Mouse (Mus musculus) liver, adult 2 months (tissue): ENCODE data around the gene Gemin5. TPM values are rescaled to one million over a fixed set of nuclear protein-coding genes. Genes with fewer than 3 reads are reported as not detected.
"Not testable (repeated sequence)": the region's sequence is repeated elsewhere in the genome, so short reads cannot be mapped to it uniquely, and the experiment has no call there.

Experiments
- DNase-seq: peaks from one replicate; pipeline ENCODE4 v3.0.0-alpha.2; 2011; ENCODE audit warnings: low read depth, low spot score; ENCODE audit errors: extremely low read depth
- H3K27ac ChIP-seq: fragments of 200-500 bp; replicated peaks from 2 replicates; pipeline ENCODE4 v1.5.1; 2012; ENCODE audit warnings: low read depth, mild to moderate bottlenecking, control low read depth, inconsistent platforms, low read length; ENCODE audit not compliant: insufficient read depth
- H3K27me3 ChIP-seq: fragments of 200-500 bp; 2 replicates; pipeline ENCODE4 v1.6.1; 2012; ENCODE audit warnings: mild to moderate bottlenecking, moderate library complexity, low read length, inconsistent platforms; ENCODE audit not compliant: control insufficient read depth, insufficient read depth
- H3K36me3 ChIP-seq: fragments of 200-500 bp; 2 replicates; pipeline ENCODE4 v1.6.1; 2012; ENCODE audit warnings: low read length, inconsistent platforms; ENCODE audit not compliant: control insufficient read depth, insufficient read depth
- H3K4me1 ChIP-seq: fragments of 200-500 bp; 2 replicates; pipeline ENCODE4 v1.6.1; 2011; ENCODE audit warnings: low read length; ENCODE audit not compliant: control insufficient read depth, insufficient read depth
- H3K4me3 ChIP-seq: fragments of 200-500 bp; 2 replicates; pipeline ENCODE4 v1.5.1; 2011; ENCODE audit warnings: low read depth, mild to moderate bottlenecking, control low read depth, low read length, moderate library complexity; ENCODE audit not compliant: insufficient read depth
- H3K79me2 ChIP-seq: fragments of 200-500 bp; 2 replicates; pipeline ENCODE4 v1.6.1; 2012; ENCODE audit warnings: inconsistent platforms, mild to moderate bottlenecking, low read length, moderate library complexity; ENCODE audit not compliant: control insufficient read depth, insufficient read depth
- H3K9ac ChIP-seq: fragments of 200-500 bp; 2 replicates; pipeline ENCODE4 v1.6.1; 2012; ENCODE audit warnings: low read depth, mild to moderate bottlenecking, control low read depth, inconsistent platforms, low read length
- CTCF ChIP-seq: fragments of 200-500 bp; IDR thresholded peaks from 2 replicates; pipeline ENCODE4 v1.5.1; 2011; ENCODE audit warnings: low read depth, low read length, control low read depth
- POLR2A ChIP-seq: fragments of 200-500 bp; IDR thresholded peaks from 2 replicates; pipeline ENCODE4 v1.6.1; 2011; ENCODE audit warnings: low read length, control low read depth; ENCODE audit not compliant: insufficient read depth; ENCODE audit errors: extremely low read depth
- WGBS: fragments of 180-500 bp; shearing (Covaris S2); methylation state at CpG from one replicate; pipeline ENCODE4 v1.1.7; 2018; 5-methylcytosine and 5-hydroxymethylcytosine counted together
- polyA plus RNA-seq: library from polyadenylated mRNA; depleted of rRNA; stranded (reverse); fragments of >200 nt; gene quantifications from 2 replicates; pipeline ENCODE4 v1.2.3, GENCODE M21; 2012
- total RNA-seq: library from RNA; depleted of rRNA; stranded (reverse); fragments of >200 nt; gene quantifications from 2 replicates; pipeline ENCODE4 v1.2.3, GENCODE M21; 2014

Gemin5 gene
- total and polyA plus RNA-seq, 2 experiments, result 3.5 to 4.8 TPM

GRCm38 (mm10) chr11:58200226-58200625 is 31.9 kb upstream of the Gemin5 start:
- Histone ChIP-seq H3K27ac (no peak overlapping the region; the same call in 1 of the 2 replicates), H3K4me1 (peaks cover 13% of the 10 kb centered on the region), H3K27me3 (no peaks in the 10 kb centered on the region), H3K4me3 (peak overlapping the region; percentile 70), H3K9ac (peak overlapping the region; percentile 71), H3K36me3 (peaks cover 12% of the 10 kb centered on the region; the same call in 1 of the 2 replicates), H3K79me2 (peaks cover 4% of the 10 kb centered on the region; the same call in 1 of the 2 replicates)
- TF ChIP-seq CTCF, result no peak
- no peak for TF ChIP-seq POLR2A
- 19% methylated on average over 4 of the region's 4 CpGs for WGBS
- DNase-seq, result no peak

GRCm38 (mm10) chr11:58199229-58200037 is 31.1 kb upstream of the Gemin5 start, which contains the start of the genes Igtp and Irgm2:
Gene Igtp (plus strand): TSS chr11:58199556.
Gene Irgm2 (plus strand): TSS chr11:58199618.
- WGBS, result 1% methylated on average over 14 of the region's 15 CpGs

GRCm38 (mm10) chr11:58198663-58199062 is 30.3 kb upstream of the Gemin5 start:
- H3K79me2 ChIP-seq, result peaks cover 4% of the 10 kb centered on the region; the same call in 1 of the 2 replicates
- no peak overlapping the region for H3K9ac ChIP-seq
- peaks cover 13% of the 10 kb centered on the region for H3K4me1 ChIP-seq
- peaks cover 2% of the 10 kb centered on the region; the same call in 1 of the 2 replicates for H3K36me3 ChIP-seq
- H3K27ac ChIP-seq, result no peak overlapping the region
- H3K4me3 ChIP-seq, result no peak overlapping the region
- WGBS, result 75% methylated on average over 4 of the region's 4 CpGs
- DNase-seq, result no peak
- TF ChIP-seq POLR2A (no peak), CTCF (no peak)
- no peaks in the 10 kb centered on the region for H3K27me3 ChIP-seq

More at GRCm38 (mm10) chr11:58199229-58200037, 31.1 kb upstream of the Gemin5 start, which contains the start of the genes Igtp and Irgm2:
- peak within 1 kb of the TSS; percentile 91 for H3K27ac ChIP-seq
- H3K79me2 ChIP-seq, H3K36me3 ChIP-seq, H3K27me3 ChIP-seq: not testable (repeated sequence)
- peak within 1 kb of the TSS; percentile 71 for H3K9ac ChIP-seq
- H3K4me3 ChIP-seq, result peak within 1 kb of the TSS; percentile 70
- H3K4me1 ChIP-seq, result peaks cover 13% of the 10 kb centered on the region
- peak; percentile 87 for DNase-seq

- H3K4me3 ChIP-seq, result no peak overlapping the region
- TF ChIP-seq CTCF, result no peak
- 64% methylated on average over 4 of the region's 4 CpGs for WGBS
- no peaks in the 10 kb centered on the region for H3K79me2 ChIP-seq
- no peak overlapping the region for H3K9ac ChIP-seq
- no peaks in the 10 kb centered on the region for H3K27me3 ChIP-seq
- no peak overlapping the region; the same call in 1 of the 2 replicates for H3K27ac ChIP-seq
- no peaks in the 10 kb centered on the region; the same call in 1 of the 2 replicates for H3K36me3 ChIP-seq
- DNase-seq, result no peak
- peaks cover 3% of the 10 kb centered on the region for H3K4me1 ChIP-seq
These were observed 25.7 kb upstream of the Gemin5 start for GRCm38 (mm10) chr11:58193860-58194520.

GRCm38 (mm10) chr11:58193326-58193725 is 25.0 kb upstream of the Gemin5 start:
- WGBS, result 67% methylated on average over 3 of the region's 3 CpGs
- no peak for TF ChIP-seq POLR2A
- TF ChIP-seq CTCF, result no peak
- H3K27ac ChIP-seq, result no peak overlapping the region

More at GRCm38 (mm10) chr11:58193326-58193725, 25.0 kb upstream of the Gemin5 start:
- DNase-seq, result no peak
- H3K36me3 ChIP-seq, result no peaks in the 10 kb centered on the region; the same call in 1 of the 2 replicates
- H3K4me1 ChIP-seq, result no peaks in the 10 kb centered on the region
- no peak overlapping the region for H3K4me3 ChIP-seq
- no peaks in the 10 kb centered on the region for H3K79me2 ChIP-seq
- H3K9ac ChIP-seq, result no peak overlapping the region
- H3K27me3 ChIP-seq, result no peaks in the 10 kb centered on the region
